Mouse (Mus musculus): Measurements from ENCODE around the gene Nek4. TPM values are rescaled to one million over a fixed set of nuclear protein-coding genes. Genes with fewer than 3 reads are reported as not detected.
A peak's percentile ranks its signal among the peaks of the same experiment; 100 is the strongest.

Nek4 gene
- polyA plus RNA-seq, 1 experiment from 2014 or later: 17.3 TPM

DNA sequence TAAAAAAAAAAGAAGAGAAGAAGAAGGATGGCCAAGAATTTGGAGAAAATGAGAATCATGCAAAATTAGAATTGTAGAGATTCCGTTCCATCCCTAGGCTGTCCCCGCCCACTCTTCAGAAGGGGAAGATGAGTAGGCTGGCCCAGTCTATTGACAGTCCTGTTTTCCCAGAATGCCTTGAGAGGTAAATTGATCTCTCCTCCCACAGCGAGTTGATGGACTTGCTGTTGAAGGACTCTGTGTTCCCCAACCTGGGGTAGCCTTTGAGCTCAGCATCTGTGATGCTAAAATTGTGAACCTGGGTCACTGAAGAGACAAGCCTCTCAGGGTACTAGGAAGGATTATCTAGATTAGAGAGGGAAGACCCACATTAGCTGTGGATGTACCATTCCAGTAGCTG, 25.7 kb upstream of the Nek4 start:
- Histone ChIP-seq H3K27ac (no peak overlapping the region), H3K27me3 (no peaks in the 10 kb centered on the region; the same call in 1 of the 2 replicates), H3K36me3 (no peaks in the 10 kb centered on the region), H3K4me1 (0 out of 2 replicates have a peak, but pooled peaks cover 3% of the 10 kb centered on the region), H3K9ac (no peak overlapping the region), H3K4me2 (no peak overlapping the region), H3K9me3 (replicated peaks) (no peaks in the 10 kb centered on the region), H3K4me3 (replicated peaks) (no peak overlapping the region)
- no peak for ATAC-seq (replicated peaks; ENCODE audit: low FRiP score)
- WGBS: 87% methylated on average over 3 of the region's 3 CpGs

DNA sequence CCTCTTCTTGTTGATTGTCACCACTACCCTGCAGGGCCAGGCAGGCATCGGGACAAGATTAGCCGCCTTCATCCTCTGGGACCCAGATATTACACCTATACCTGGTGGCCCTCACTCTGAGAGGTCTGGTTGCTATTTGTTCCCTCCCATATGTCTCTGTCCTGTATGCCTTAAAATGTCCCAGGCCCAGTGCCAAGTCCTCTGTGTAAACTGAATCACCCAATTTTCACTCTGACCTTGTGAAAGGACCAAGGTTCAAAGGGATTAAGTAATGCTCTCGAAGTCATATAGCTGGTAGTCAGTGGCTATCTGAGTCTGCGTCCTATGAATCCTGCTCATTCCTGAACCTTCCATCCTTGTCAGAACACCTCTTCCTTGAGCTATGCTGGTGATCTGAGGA, 20.8 kb upstream of the Nek4 start:
- Histone ChIP-seq H3K27ac (no peak overlapping the region), H3K27me3 (no peaks in the 10 kb centered on the region), H3K9me3 (replicated peaks) (no peaks in the 10 kb centered on the region), H3K4me2 (no peak overlapping the region), H3K9ac (no peak overlapping the region), H3K36me3 (no peaks in the 10 kb centered on the region), H3K4me3 (replicated peaks) (no peak overlapping the region), H3K4me1 (no peaks in the 10 kb centered on the region)
- no peak for ATAC-seq (replicated peaks; ENCODE audit: low FRiP score)
- 87% methylated on average over 4 of the region's 4 CpGs for WGBS

DNA sequence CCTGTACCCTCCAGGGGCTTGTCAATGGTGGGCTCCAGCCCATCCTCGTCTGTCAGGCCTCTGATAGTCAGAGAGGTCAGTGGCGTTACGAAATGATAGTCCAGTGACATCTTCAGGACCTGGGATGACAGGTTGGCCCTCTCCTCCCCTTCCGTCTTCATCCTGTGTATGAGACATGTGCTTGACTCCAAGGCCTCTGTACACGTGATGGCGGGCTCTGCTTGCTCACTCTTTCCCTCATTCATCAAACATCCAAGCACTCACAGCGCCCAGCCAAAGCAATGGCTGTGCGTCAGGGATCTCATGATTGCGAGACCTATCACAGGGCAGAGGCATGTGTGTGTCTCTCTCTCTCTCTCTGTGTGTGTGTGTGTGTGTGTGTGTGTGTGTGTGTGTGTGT, 17.8 kb upstream of the Nek4 start:
- no peak overlapping the region for H3K4me2 ChIP-seq
- no peak for ATAC-seq (replicated peaks; ENCODE audit: low FRiP score)
- no peaks in the 10 kb centered on the region for H3K4me1 ChIP-seq
- WGBS: 86% methylated on average over 9 of the region's 9 CpGs
- no peak overlapping the region for H3K9ac ChIP-seq
- H3K27ac ChIP-seq: no peak overlapping the region
- H3K9me3 ChIP-seq (replicated peaks): no peaks in the 10 kb centered on the region
- no peaks in the 10 kb centered on the region for H3K27me3 ChIP-seq
- H3K4me3 ChIP-seq (replicated peaks): no peak overlapping the region
- no peaks in the 10 kb centered on the region for H3K36me3 ChIP-seq

DNA sequence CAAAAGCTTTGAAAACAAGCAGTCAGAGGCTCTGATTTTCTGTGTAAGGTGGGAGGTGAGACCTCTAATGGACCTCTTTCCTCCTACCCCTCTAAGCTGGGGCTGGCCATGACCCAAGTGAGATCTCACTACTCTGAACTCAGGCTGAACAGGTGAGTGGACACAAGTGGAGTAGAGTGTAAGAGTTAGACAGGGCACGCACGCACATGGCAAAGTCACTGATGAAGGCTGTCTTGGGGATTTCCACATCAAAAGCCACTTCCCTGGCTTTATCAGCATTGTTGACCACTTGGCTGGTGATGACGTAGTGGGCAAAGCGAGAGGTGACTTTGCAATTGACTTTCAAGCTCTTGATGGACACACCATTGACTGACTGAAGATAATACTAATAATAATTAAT, 8.9 kb upstream of the Nek4 start:
- no peak for ATAC-seq (replicated peaks; ENCODE audit: low FRiP score)
- H3K27me3 ChIP-seq: 0 out of 2 replicates have a peak, but pooled peaks cover 3% of the 10 kb centered on the region
- H3K36me3 ChIP-seq: no peaks in the 10 kb centered on the region
- no peak overlapping the region for H3K27ac ChIP-seq
- no peak overlapping the region for H3K9ac ChIP-seq
- peaks cover 7% of the 10 kb centered on the region; the same call in 1 of the 2 replicates for H3K4me1 ChIP-seq
- no peak overlapping the region for H3K4me3 ChIP-seq (replicated peaks)
- no peak overlapping the region for H3K4me2 ChIP-seq
- WGBS: 90% methylated on average over 4 of the region's 4 CpGs
- no peaks in the 10 kb centered on the region for H3K9me3 ChIP-seq (replicated peaks)

DNA sequence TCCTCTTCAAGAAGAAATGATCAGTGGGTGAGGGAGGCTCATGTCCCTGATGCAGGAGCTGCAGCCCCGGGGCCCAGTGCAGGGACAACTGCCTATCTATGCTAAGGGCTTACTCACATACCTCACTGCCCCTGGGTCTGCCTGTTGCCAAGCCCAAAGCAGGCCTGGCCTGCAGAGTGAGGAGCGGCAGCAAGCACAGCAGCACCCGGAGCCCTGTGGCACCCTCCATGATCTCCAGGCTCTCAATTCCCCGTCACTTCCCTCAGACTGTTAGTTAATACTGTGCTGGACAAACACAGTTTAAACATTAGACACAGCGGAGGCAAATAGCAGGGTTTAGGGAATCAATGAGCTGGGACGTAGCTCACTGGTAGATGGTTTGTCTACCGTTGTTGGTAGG, 8.1 kb upstream of the Nek4 start, which contains the start of gene Itih1:
Gene Itih1, minus strand, starts transcription at position 252 of the 400 bp plus-strand sequence.
- no peak within 1 kb of the TSS for H3K27ac ChIP-seq

DNA sequence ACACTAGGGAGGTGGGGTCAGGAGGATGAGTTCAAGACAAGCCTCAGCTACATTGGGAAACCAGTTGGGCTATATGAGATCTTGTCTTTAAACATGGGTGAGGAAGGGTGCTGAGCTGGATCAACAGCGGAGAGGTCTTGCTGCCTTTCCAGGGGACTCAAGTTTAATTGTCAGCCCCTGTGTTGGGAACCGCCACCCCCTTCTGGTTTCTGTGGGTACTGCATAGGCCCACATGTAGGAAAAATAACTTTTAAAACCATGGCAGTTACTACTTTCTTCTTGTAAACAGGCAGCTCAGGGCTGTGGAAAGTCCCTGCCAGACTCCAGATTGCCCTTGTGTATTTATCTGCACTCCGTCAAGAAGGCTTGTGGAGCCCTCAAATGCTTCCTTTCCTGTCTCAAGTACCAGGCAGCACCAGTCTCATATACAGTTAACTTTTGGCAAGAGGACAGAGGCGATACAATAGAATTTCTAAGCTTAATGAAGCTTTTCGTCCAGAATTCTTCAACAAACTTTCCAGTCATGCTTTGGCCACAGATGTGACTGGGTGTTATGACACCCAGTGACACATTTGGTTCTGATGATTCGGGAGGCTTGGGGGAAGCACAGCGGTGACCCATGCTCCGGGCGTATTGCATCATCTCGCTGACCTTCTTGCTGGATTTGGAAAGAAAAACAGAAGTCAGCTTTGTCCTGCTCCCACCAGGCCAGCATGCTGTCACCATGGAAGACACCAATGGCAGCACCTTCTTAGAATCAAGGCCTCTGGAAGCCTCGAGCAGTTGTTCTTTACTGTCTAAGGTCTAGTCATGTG, 7.1 kb upstream of the Nek4 start:
- Histone ChIP-seq H3K4me3 (replicated peaks) (no peak overlapping the region), H3K4me1 (peaks cover 7% of the 10 kb centered on the region; the same call in 1 of the 2 replicates), H3K9me3 (replicated peaks) (no peaks in the 10 kb centered on the region), H3K9ac (no peak overlapping the region), H3K27me3 (0 out of 2 replicates have a peak, but pooled peaks cover 3% of the 10 kb centered on the region), H3K27ac (no peak overlapping the region), H3K4me2 (no peak overlapping the region), H3K36me3 (no peaks in the 10 kb centered on the region)
- WGBS: 64% methylated on average over 11 of the region's 11 CpGs
- ATAC-seq (replicated peaks; ENCODE audit: low FRiP score): no peak

More for the DNA sequence above, 8.1 kb upstream of the Nek4 start, which contains the start of gene Itih1:
- no peaks in the 10 kb centered on the region for H3K9me3 ChIP-seq (replicated peaks)
- no peaks in the 10 kb centered on the region for H3K36me3 ChIP-seq
- H3K4me3 ChIP-seq (replicated peaks): no peak within 1 kb of the TSS
- 79% methylated on average over 7 of the region's 7 CpGs for WGBS
- H3K27me3 ChIP-seq: 0 out of 2 replicates have a peak, but pooled peaks cover 3% of the 10 kb centered on the region
- peaks cover 7% of the 10 kb centered on the region; the same call in 1 of the 2 replicates for H3K4me1 ChIP-seq
- no peak within 1 kb of the TSS for H3K9ac ChIP-seq
- ATAC-seq (replicated peaks; ENCODE audit: low FRiP score): no peak
- H3K4me2 ChIP-seq: no peak within 1 kb of the TSS

DNA sequence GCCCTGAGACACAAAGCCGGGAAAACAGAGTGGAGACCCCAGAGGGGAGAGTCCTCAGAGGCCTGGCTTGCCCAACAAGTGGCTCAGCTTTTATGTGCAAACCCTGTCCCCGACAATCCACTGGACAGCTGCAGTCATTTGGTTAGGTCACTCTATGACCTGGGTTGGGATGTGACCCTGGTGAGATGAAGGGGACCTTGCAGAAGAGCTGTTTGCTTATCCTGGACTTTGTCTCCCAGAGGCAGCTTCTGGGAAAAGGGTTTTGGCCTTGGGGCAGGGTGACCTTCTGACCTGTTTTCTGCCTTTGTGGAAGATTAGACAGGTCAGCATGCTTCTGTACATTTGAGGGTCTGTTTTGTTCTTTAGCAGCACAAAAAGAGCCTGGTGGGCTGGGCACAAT, 6.4 kb upstream of the Nek4 start:
- H3K27me3 ChIP-seq: 0 out of 2 replicates have a peak, but pooled peaks cover 3% of the 10 kb centered on the region
- no peak overlapping the region for H3K4me3 ChIP-seq (replicated peaks)
- no peak overlapping the region for H3K4me2 ChIP-seq
- H3K9ac ChIP-seq: no peak overlapping the region
- no peaks in the 10 kb centered on the region for H3K36me3 ChIP-seq
- peaks cover 7% of the 10 kb centered on the region; the same call in 1 of the 2 replicates for H3K4me1 ChIP-seq
- no peaks in the 10 kb centered on the region for H3K9me3 ChIP-seq (replicated peaks)
- no peak overlapping the region for H3K27ac ChIP-seq
- 84% methylated on average over 2 of the region's 2 CpGs for WGBS
- no peak for ATAC-seq (replicated peaks; ENCODE audit: low FRiP score)

DNA sequence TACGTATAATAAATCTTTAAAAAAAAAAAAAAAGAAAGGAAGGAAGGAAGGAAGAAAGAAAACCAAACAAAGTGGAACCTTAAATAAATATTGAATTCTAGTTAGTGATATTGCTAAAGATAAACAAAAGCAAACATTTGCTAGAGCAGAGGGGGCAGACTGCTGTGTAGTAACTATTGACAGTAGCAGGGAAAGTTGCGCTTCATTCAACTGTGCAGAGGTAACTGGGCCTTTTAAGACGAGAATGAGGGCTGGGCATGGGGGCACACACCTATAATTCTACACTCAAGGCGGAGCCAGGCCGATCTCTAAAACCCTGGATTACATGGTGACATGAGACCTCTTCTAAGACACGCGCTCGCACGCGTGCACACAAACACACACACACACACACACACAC, 1.2 kb upstream of the Nek4 start:
- 97% methylated on average over 10 of the region's 10 CpGs for WGBS
- Histone ChIP-seq H3K9ac (no peak overlapping the region), H3K9me3 (replicated peaks) (no peaks in the 10 kb centered on the region), H3K27me3 (0 out of 2 replicates have a peak, but pooled peaks cover 3% of the 10 kb centered on the region), H3K4me1 (peaks cover 8% of the 10 kb centered on the region), H3K36me3 (peaks cover 8% of the 10 kb centered on the region; the same call in 1 of the 2 replicates), H3K4me2 (no peak overlapping the region), H3K27ac (no peak overlapping the region), H3K4me3 (replicated peaks) (no peak overlapping the region)
- ATAC-seq (replicated peaks; ENCODE audit: low FRiP score): no peak

DNA sequence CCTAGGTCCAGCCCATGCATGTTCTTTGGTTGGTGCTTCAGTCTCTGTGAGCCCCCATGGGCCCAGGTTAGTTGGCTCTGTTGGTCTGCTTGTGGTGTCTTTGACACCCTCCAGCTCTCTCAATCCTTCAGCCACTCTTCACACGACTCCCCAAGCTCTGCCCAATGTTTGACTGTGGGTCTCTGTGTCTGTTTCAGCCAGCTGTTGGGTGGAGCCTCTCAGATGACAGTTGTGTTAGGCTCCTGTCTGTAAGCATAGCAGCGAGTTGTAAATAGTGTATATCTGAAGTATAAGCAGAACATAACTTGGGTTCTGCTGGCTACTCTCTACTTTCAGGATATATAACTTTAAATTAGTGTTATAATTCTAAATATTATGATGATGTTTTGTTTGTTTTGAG, 7.3 kb downstream of the Nek4 start:
- Histone ChIP-seq H3K4me2 (no peak overlapping the region), H3K27ac (no peak overlapping the region), H3K36me3 (peaks cover 45% of the 10 kb centered on the region), H3K4me1 (no peaks in the 10 kb centered on the region), H3K9me3 (replicated peaks) (no peaks in the 10 kb centered on the region), H3K9ac (no peak overlapping the region), H3K27me3 (no peaks in the 10 kb centered on the region), H3K4me3 (replicated peaks) (no peak overlapping the region)
- ATAC-seq (replicated peaks; ENCODE audit: low FRiP score): no peak
- WGBS: 79% methylated on average over 2 of the region's 2 CpGs

DNA sequence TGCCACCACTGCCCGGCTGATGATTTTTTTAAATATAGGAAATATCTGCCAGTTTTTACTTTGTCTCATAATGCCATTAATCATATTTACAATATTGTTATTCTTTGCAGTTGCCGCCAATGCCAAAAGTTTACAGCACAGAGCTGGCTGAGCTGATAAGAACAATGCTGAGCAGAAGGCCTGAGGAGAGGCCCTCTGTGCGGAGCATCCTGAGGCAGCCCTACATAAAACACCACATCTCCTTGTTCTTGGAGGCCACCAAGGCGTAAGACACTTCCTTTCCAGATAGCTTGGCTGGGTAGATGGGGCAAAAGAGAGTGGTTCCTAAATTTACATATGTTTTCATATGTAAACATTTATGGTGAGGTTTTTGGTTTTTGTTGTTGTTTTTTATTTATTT, 7.9 kb downstream of the Nek4 start:
- H3K27ac ChIP-seq: no peak overlapping the region
- no peak overlapping the region for H3K4me2 ChIP-seq
- no peaks in the 10 kb centered on the region for H3K27me3 ChIP-seq
- H3K4me3 ChIP-seq (replicated peaks): no peak overlapping the region
- no peaks in the 10 kb centered on the region for H3K4me1 ChIP-seq
- H3K9me3 ChIP-seq (replicated peaks): no peaks in the 10 kb centered on the region
- WGBS: 90% methylated on average over 4 of the region's 4 CpGs
- no peak for ATAC-seq (replicated peaks; ENCODE audit: low FRiP score)
- peaks cover 41% of the 10 kb centered on the region for H3K36me3 ChIP-seq
- no peak overlapping the region for H3K9ac ChIP-seq

DNA sequence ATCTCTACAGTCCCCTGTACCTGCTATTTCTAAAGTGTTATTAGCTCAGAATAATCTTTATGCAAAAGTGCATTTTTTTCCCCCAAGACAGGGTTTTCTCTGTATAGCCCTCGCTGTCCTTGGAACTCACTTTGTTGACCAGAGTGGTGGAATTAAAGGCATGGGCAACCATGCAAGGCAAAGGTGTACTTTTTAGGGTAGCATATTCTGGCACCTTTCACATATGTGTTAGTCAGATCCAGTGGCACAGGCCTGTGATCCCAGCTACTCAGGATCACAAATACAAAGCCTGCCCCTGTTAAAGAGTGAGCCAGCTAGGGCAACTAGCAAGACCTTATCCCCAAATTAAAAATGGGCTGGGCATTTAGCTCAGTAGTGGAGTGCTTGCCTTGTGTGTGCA, 9.2 kb downstream of the Nek4 start:
- H3K4me2 ChIP-seq: no peak overlapping the region
- peaks cover 41% of the 10 kb centered on the region for H3K36me3 ChIP-seq
- no peak overlapping the region for H3K27ac ChIP-seq
- 90% methylated on average over 1 of the region's 1 CpGs for WGBS
- H3K27me3 ChIP-seq: no peaks in the 10 kb centered on the region
- no peak overlapping the region for H3K4me3 ChIP-seq (replicated peaks)
- H3K4me1 ChIP-seq: no peaks in the 10 kb centered on the region
- ATAC-seq (replicated peaks; ENCODE audit: low FRiP score): no peak
- H3K9ac ChIP-seq: no peak overlapping the region
- H3K9me3 ChIP-seq (replicated peaks): no peaks in the 10 kb centered on the region

DNA sequence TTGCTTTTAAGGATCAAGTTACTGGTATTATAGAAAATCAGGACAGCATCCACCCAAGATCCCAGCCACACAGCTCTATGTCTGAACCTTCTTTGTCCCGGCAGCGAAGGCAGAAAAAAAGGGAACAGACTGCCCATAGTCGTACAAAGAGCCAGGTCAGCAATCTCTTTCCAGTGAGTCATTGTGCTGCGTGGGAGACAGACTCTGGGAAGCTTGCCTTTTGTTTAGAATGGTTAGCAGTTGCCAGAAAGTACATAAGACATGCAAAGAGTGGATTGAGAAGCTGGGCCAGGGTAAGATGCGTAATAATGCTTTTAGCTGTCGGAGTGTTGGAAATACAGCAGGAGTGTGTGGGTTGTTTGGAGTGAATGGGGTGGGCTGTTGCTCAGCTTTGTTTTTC, 23.0 kb downstream of the Nek4 start:
- no peak overlapping the region for H3K4me2 ChIP-seq
- no peak for ATAC-seq (replicated peaks; ENCODE audit: low FRiP score)
- H3K27ac ChIP-seq: 0 out of 2 replicates have a peak overlapping the region, but pooled peaks have one; percentile 32
- H3K27me3 ChIP-seq: no peaks in the 10 kb centered on the region
- no peak overlapping the region for H3K9ac ChIP-seq
- H3K9me3 ChIP-seq (replicated peaks): no peaks in the 10 kb centered on the region
- no peaks in the 10 kb centered on the region for H3K4me1 ChIP-seq
- peaks cover 36% of the 10 kb centered on the region for H3K36me3 ChIP-seq
- H3K4me3 ChIP-seq (replicated peaks): no peak overlapping the region
- WGBS: 72% methylated on average over 6 of the region's 6 CpGs

Data from kidney, embryonic 15.5 days (tissue).